Mouse (Mus musculus): ENCODE data around the gene Syna. TPM values are rescaled to one million over a fixed set of nuclear protein-coding genes. Genes with fewer than 3 reads are reported as not detected.

Syna gene
- total RNA-seq, 2 experiments from 2014 or later = not detected

GRCm38 (mm10) chr5:134541640-134542039, 18.3 kb downstream of the Syna start:
- ATAC-seq (replicated peaks; ENCODE audit: low FRiP score, poor library complexity, severe bottlenecking) = no peak

- no peak for ATAC-seq (replicated peaks; ENCODE audit: low FRiP score, poor library complexity, severe bottlenecking)
Measured at GRCm38 (mm10) chr5:134540881-134541280, 19.1 kb downstream of the Syna start.

DNA sequence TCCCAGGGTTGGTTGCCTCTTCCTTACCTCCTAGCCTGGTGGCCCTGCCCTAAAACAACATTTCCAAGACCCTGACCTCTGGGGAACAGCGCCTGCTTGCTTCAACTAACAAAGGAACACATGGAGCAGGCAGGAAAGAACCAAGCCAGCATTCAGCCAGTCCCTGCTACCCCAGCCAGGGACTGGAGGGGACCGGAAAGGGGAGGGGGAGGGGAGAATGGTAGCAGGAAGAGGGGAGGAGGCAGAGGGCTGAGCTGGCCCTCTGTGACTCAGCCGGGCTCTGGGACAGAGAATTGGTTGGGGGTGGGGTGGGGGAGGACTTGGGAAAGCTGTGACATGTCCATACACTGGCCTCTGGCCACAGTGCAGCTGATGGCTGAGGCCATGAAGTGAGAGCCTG, 20.1 kb downstream of the Syna start:
- ATAC-seq (replicated peaks; ENCODE audit: low FRiP score, poor library complexity, severe bottlenecking) = no peak

DNA sequence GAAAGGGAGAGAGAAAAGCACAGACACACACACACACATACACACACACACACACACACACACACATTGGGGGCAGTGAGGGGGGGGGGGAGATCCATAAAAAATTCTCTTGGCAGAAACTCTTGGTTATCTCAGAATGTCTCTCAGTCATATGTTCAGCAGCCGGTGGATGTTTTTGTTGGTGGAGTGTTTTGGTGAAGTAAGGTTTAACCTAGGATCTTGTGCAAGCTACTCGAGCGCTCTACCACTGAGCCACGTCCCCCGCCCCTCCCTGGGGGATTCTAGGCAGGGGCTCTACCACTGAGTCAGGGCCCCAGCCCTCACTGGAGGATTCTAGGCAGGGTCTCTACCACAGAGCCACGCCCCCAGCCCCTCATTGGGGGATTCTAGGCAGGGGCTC, 23.9 kb downstream of the Syna start:
- no peak for ATAC-seq (replicated peaks; ENCODE audit: low FRiP score, poor library complexity, severe bottlenecking)

DNA sequence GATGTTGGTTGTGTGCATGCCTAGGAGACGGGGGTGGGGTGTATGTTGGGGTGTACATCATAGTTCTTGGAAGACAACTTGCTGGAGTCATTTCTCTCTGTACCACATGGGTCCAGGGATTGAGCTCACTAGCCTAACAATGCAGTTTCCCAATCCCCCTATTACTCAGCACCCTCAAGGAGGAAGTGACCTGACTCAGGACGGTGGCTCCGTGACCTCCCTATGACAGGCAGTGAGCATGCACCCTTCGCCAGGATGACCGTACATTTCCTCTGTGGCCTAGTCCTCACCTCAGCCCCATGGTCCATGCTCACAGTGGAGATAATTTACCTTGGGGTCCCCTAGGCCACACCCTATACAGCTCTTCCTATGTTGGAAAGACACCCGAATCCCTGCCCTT, 27.6 kb downstream of the Syna start:
- no peak for ATAC-seq (replicated peaks; ENCODE audit: low FRiP score, poor library complexity, severe bottlenecking)

DNA sequence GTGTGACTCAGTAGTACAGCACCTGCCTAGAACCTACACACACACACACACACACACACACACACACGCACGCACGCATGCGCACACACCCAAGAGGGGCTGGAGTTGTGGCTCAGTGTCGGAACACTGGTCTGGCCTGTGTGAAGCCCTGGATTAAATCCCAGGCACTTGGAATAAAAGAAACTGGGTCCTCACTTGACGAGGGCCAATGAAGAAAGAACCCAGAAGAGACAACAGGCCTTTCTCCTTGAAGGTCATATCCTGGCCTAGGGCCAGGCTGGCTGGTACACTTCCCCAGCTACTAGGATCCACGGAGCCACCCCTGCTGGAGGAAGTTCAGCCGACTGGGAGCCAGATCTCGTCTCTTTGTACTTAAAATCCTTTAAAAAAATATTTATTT, 28.4 kb downstream of the Syna start:
- ATAC-seq (replicated peaks; ENCODE audit: low FRiP score, poor library complexity, severe bottlenecking) = no peak

DNA sequence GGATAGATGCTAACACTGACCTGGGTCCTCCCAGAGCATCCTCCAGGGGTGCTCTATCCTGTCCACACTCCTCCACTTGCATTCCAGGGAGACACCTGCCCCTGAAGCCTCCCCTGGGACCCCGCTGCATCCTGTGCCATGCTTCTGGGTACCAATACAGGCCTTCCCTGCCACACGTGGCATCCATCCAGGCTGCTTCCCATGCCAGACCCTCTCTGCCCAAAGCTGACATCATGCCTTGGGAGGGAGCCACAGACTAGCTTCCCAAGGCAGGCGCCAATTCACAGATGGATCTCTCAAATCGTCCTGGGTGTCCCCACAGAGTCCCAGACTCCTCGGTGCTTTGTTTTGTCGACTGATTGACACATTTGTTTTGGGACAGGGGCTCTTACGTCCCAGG, 29.1 kb downstream of the Syna start:
- ATAC-seq (replicated peaks; ENCODE audit: low FRiP score, poor library complexity, severe bottlenecking) = no peak

- ATAC-seq (replicated peaks; ENCODE audit: low FRiP score, poor library complexity, severe bottlenecking) = no peak
Measured at GRCm38 (mm10) chr5:134528488-134528887, 31.5 kb downstream of the Syna start.

DNA sequence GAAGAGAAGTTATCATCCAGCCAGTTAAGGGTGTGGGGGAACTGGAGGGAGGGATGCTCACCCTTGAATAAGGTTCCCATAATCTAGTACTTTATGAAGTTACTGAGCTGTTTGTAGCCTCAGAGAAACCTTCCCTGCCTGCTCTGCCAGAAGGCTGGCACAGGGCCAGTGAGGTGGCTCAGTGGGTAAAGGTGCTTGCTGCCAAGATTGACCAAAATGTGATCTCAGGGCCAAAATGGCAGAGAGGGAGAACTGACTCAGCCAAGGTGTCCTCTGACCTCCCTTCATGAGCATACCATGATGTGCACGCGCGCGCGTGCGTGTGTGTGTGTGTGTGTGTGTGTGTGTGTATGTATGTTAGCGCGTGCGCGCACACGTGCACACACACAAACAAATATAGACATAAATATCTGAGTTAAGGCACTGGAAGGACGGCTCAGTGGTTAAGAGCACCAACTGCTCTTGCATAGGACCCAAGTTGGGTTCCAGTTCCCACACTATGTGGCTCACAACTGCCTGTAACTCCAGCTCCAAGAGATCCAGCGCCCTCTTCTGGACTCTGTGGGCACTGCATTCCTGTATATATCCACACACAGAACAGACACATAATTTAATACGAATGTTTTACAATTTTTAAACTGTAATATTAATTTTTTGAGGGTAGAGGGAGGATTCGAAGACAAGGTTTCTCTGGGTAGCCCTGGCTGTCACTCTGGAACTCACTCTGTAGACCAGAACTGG, 33.8 kb downstream of the Syna start:
- ATAC-seq (replicated peaks; ENCODE audit: low FRiP score, poor library complexity, severe bottlenecking) = no peak

DNA sequence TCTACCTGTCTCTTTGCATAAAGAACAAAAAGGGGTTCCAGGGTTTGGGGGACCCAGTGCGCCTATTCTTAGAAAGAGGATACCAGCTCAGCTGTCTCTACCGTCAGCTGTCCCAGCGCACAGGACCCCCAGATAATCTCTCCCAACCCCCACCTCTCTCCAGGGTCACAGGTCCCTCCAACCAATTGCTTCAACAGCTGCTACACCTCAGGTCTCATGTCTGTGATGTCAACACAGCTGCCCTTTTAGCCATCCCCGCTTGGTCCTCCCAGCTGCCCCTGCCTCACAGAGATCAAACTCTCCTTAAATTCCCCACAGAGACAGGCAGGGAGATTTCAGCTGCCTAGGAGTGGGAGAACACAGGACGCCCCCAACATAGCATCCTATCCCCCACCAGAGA, 36.2 kb downstream of the Syna start:
- ATAC-seq (replicated peaks; ENCODE audit: low FRiP score, poor library complexity, severe bottlenecking) = no peak

GRCm38 (mm10) chr5:134522524-134522923, 37.4 kb downstream of the Syna start:
- ATAC-seq (replicated peaks; ENCODE audit: low FRiP score, poor library complexity, severe bottlenecking) = no peak

GRCm38 (mm10) chr5:134521806-134522205, 38.2 kb downstream of the Syna start:
- no peak for ATAC-seq (replicated peaks; ENCODE audit: low FRiP score, poor library complexity, severe bottlenecking)

DNA sequence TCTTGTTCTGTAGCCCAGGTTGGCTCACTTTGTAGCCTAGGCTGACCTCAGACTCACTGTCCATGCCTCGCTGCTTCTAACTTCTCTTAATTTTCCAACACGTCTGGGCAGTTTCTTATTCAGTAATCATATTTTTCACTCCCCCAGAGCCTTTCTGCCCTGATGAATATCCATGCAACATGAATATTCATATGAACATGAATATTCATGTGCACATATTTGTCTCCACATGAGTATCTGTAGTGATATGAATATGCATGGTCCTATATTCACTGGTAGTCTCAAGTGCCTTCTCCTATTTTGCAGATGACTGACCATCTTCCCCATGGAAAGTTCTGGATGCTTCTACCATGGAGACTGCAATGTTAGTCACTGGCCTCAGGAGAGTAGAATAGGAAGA, 38.8 kb downstream of the Syna start:
- no peak for ATAC-seq (replicated peaks; ENCODE audit: low FRiP score, poor library complexity, severe bottlenecking)

GRCm38 (mm10) chr5:134520120-134520519, 39.9 kb downstream of the Syna start:
- no peak for ATAC-seq (replicated peaks; ENCODE audit: low FRiP score, poor library complexity, severe bottlenecking)

DNA sequence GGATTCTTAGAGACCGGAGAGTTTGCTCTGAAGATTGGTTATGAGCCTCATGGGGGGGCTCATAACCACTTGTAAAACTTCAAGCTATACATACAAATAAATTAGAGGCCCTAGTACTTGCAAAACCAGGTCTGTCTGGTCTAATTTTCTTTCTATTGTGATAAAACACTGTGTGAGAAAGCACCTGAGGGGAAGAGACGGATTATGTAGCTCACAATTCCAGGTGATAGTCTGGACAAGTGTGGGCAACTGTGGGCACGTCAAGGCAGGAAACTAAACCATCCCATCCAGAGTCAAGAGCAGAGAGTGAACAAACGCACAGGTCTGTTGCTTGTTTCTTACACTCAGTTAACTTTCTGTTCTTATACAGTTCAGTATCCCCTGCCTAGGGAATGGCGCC, 40.5 kb downstream of the Syna start:
- ATAC-seq (replicated peaks; ENCODE audit: low FRiP score, poor library complexity, severe bottlenecking) = no peak

- ATAC-seq (replicated peaks; ENCODE audit: low FRiP score, poor library complexity, severe bottlenecking) = no peak
Measured at GRCm38 (mm10) chr5:134512086-134512485, 47.9 kb downstream of the Syna start.

DNA sequence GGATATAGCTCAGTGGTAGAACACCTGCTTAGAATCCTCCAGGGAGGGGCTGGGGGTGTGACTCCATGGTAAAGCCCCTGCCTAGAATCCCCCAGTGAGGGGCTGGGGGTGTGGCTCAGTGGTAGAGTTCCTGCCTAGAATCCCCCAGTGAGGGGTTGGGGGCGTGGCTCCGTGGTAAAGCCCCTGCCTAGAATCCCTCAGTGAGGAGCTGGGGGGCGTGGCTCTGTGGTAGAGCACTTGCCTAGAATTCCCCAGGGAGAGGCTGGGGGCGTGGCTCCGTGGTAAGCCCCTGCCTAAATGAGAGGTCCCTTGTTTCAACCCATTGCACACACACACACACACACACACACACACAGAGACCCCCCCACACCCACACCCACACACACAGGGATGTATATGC, 49.7 kb downstream of the Syna start:
- ATAC-seq (replicated peaks; ENCODE audit: low FRiP score, poor library complexity, severe bottlenecking) = no peak

- ATAC-seq (replicated peaks; ENCODE audit: low FRiP score, poor library complexity, severe bottlenecking) = no peak
Measured at GRCm38 (mm10) chr5:134508965-134509364, 51.0 kb downstream of the Syna start.
